Mouse (Mus musculus): Measurements from ENCODE around the gene Pkmyt1.

Gene Pkmyt1

DNA sequence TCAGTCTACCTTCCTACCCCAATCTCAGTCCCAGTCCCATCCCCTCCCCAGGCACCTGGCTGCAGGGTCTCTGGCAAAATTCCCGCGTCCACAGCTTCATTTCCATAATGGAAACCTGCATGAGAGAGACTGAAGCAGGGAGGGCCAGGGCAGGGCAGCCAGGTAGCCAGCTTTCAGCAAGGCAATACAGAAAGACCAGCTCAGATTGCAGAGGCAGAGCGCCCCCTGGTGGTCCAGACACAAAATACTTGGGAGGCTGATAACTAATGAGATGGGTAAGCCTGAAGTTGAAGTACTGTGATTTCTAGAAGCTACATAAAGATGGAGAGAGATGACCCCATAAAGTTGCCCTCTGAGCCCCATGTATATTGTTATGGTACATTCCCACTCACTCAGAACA, 19.9 kb upstream of the Pkmyt1 start:
- in situ Hi-C loops (cut with MboI; ENCODE audit: low pct_unique_long_range_greater_than_20kb in 1 of 2, low sequenced_read_pairs in 2 of 2, unreplicated experiment in 1 of 2), result loop anchor here (5.0 kb wide), 2 partner anchors 34 to 44 kb away; partner anchors contain the start of genes Bicdl2 (in 1 of the 2), Hcfc1r1 (in 1 of the 2) and Thoc6 (in 1 of the 2)

GRCm38 (mm10) chr17:23717003-23717402, 9.1 kb upstream of the Pkmyt1 start:
- in situ Hi-C loops (cut with MboI; ENCODE audit: low pct_unique_long_range_greater_than_20kb in 1 of 2, low sequenced_read_pairs in 2 of 2, unreplicated experiment in 1 of 2), result no loop called here

GRCm38 (mm10) chr17:23719455-23719854, 6.7 kb upstream of the Pkmyt1 start:
- in situ Hi-C loops (cut with MboI; ENCODE audit: low pct_unique_long_range_greater_than_20kb in 1 of 2, low sequenced_read_pairs in 2 of 2, unreplicated experiment in 1 of 2), result no loop called here

- in situ Hi-C loops (cut with MboI; ENCODE audit: low pct_unique_long_range_greater_than_20kb in 1 of 2, low sequenced_read_pairs in 2 of 2, unreplicated experiment in 1 of 2), result no loop called here
Measured at GRCm38 (mm10) chr17:23721886-23722285, 4.2 kb upstream of the Pkmyt1 start.

- in situ Hi-C loops (cut with MboI; ENCODE audit: low pct_unique_long_range_greater_than_20kb in 1 of 2, low sequenced_read_pairs in 2 of 2, unreplicated experiment in 1 of 2), result no loop called here
Measured at GRCm38 (mm10) chr17:23722376-23723125, 3.6 kb upstream of the Pkmyt1 start, which contains the start of gene 1520401A03Rik. TSS of gene 1520401A03Rik (minus strand) at chr17:23722783.

- in situ Hi-C loops (cut with MboI; ENCODE audit: low pct_unique_long_range_greater_than_20kb in 1 of 2, low sequenced_read_pairs in 2 of 2, unreplicated experiment in 1 of 2), result no loop called here
Measured at GRCm38 (mm10) chr17:23725477-23725876, 659 bp upstream of the Pkmyt1 start.

GRCm38 (mm10) chr17:23726758-23727142, 614 bp downstream of the Pkmyt1 start:
- in situ Hi-C loops (cut with MboI; ENCODE audit: low pct_unique_long_range_greater_than_20kb in 1 of 2, low sequenced_read_pairs in 2 of 2, unreplicated experiment in 1 of 2), result no loop called here

DNA sequence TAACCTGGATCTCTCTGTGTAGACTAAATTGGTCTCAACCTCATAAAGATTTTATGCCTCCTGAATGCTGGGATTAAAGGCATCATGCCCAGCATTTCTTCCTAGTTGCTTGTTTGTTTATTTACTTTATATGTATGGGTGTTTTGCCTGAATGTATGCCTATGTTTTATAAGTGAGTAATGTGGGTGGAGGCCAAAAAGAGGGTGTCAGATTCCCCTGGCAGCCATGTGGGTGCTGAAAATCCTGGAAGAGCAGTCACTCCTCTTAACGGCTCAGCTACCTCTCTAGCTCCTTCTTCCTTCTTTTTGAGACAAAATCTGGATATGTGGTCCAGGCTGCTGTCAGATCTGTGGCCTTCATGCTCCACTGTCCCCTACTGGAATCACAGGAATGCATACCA, 4.3 kb downstream of the Pkmyt1 start:
- in situ Hi-C loops (cut with MboI; ENCODE audit: low pct_unique_long_range_greater_than_20kb in 1 of 2, low sequenced_read_pairs in 2 of 2, unreplicated experiment in 1 of 2), result no loop called here

GRCm38 (mm10) chr17:23734341-23734740, 8.2 kb downstream of the Pkmyt1 start:
- in situ Hi-C loops (cut with MboI; ENCODE audit: low pct_unique_long_range_greater_than_20kb in 1 of 2, low sequenced_read_pairs in 2 of 2, unreplicated experiment in 1 of 2), result no loop called here

DNA sequence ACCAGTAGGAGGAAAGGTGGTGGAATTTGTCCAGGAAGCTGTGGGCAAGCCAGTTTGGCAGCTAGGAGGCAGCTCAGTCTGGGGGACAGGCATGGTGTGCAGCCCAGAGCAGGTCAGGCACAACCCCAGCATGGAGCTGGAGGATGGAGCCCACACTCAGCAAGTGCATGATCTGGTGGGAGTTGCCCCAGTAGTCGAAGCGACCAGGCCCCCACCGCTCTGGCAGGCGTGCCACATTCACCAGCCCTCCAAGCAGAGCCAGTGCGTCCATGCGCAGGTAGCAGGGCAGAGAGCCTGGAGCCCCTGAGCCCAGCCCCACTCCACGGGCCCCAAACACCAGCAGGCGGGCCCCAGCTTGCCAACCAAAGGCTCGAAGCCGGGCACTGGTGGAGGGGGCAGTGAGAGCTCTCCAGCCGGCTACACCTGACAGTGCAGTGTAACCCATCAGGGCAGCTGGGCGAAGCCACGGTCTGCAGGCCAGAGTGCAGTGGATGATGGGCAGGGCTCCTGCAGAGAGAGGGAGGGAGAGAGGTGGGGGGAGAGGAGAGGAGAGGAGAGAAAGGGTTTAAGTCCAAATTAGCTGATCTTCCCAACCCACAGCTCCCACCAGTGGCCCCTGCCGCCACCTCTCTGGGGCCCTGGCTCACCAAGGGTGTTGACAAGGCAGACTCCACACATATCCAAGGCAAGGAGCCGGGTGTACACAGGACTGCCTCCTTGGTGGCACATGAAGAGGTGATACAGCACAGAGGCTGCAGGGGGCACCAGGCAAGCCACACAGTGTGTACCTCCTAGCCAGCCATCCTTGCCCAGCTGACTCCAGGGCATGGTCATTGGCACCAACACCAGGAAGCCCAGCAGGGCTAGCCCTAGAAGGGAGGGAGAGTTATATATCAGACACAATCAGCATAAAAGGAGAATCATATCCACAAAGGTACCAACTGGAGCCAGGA, 11.6 kb downstream of the Pkmyt1 start:
- in situ Hi-C loops (cut with MboI; ENCODE audit: low pct_unique_long_range_greater_than_20kb in 1 of 2, low sequenced_read_pairs in 2 of 2, unreplicated experiment in 1 of 2), result no loop called here

DNA sequence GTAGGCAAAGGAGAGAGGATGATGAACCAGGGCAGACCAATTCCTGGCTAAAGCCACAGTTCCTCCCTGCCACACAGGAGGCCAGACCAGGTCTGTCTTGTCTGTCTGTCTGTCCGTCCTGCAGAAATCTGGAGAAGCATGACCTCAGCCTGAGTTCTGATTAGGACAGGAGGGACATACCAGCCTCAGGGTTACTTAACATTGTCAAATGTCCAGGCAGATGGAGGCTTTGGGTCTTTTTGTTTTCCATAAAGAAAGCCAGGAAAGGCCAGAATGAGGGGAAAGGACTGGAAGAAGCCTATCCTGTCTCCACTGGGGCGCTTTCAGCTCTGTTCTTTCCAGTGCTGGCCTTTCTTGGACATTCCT, 12.7 kb downstream of the Pkmyt1 start:
- in situ Hi-C loops (cut with MboI; ENCODE audit: low pct_unique_long_range_greater_than_20kb in 1 of 2, low sequenced_read_pairs in 2 of 2, unreplicated experiment in 1 of 2), result no loop called here

GRCm38 (mm10) chr17:23739202-23740135, 13.3 kb downstream of the Pkmyt1 start:
- in situ Hi-C loops (cut with MboI; ENCODE audit: low pct_unique_long_range_greater_than_20kb in 1 of 2, low sequenced_read_pairs in 2 of 2, unreplicated experiment in 1 of 2), result no loop called here

DNA sequence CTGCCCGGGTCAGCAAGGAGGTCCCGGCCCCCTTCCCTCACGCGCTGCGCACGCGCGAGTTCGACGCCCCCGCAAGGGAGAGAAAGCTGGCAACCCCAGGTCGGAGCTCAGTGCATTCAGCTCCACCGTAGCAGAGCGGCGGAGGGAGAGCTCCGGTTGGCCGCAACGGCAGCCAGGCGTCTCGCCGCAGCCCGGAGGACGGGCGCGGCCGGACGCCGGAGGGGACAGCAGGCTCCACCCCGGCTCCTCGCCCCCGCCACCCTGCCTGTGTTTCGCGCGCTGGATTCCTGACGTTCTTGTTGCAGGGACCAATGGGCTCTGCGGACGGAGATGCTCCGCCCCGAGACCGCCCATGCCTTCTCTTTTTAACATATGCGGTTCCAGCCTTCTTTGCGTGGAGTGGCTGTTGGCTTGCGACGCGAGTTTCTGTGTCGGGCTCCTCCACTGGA, 14.0 kb downstream of the Pkmyt1 start:
- in situ Hi-C loops (cut with MboI; ENCODE audit: low pct_unique_long_range_greater_than_20kb in 1 of 2, low sequenced_read_pairs in 2 of 2, unreplicated experiment in 1 of 2), result no loop called here

GRCm38 (mm10) chr17:23740598-23741021, 14.5 kb downstream of the Pkmyt1 start, which contains the start of gene Paqr4:
TSS of gene Paqr4 (minus strand) at chr17:23740867.
- in situ Hi-C loops (cut with MboI; ENCODE audit: low pct_unique_long_range_greater_than_20kb in 1 of 2, low sequenced_read_pairs in 2 of 2, unreplicated experiment in 1 of 2), result no loop called here

GRCm38 (mm10) chr17:23741359-23742209, 15.4 kb downstream of the Pkmyt1 start:
- in situ Hi-C loops (cut with MboI; ENCODE audit: low pct_unique_long_range_greater_than_20kb in 1 of 2, low sequenced_read_pairs in 2 of 2, unreplicated experiment in 1 of 2), result no loop called here

DNA sequence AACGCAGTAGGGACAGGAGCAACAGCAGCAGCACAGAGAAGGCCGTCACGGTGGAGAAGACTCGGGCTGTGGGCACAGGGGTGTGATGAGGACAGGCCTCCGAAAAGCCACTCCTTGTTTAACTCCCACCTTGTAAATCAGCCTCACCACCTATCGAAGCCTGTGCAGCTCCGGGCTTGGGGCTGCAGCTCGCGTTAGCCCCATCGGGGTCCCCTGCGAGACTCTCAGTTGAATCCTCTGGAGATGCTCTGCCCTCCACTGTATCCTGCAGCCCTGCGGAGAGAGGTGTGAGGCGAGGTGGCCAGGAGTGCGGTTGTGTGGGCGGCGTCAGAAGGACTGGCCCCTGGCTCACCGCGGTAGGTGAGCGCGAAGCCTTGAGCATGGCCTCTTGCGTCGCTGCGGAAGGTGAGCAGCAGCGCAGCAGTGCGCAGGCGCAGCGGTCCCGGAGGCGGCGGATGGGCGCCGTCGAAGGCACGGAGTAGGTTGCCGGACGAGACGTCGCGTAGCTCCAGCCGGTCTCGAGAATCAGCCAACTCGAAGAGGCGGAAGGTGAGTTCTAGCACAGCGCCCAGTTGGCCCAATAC, 16.2 kb downstream of the Pkmyt1 start:
- in situ Hi-C loops (cut with MboI; ENCODE audit: low pct_unique_long_range_greater_than_20kb in 1 of 2, low sequenced_read_pairs in 2 of 2, unreplicated experiment in 1 of 2), result no loop called here

- in situ Hi-C loops (cut with MboI; ENCODE audit: low pct_unique_long_range_greater_than_20kb in 1 of 2, low sequenced_read_pairs in 2 of 2, unreplicated experiment in 1 of 2), result no loop called here
Measured at GRCm38 (mm10) chr17:23742941-23743340, 16.8 kb downstream of the Pkmyt1 start.
